In the genomic region with DNA sequence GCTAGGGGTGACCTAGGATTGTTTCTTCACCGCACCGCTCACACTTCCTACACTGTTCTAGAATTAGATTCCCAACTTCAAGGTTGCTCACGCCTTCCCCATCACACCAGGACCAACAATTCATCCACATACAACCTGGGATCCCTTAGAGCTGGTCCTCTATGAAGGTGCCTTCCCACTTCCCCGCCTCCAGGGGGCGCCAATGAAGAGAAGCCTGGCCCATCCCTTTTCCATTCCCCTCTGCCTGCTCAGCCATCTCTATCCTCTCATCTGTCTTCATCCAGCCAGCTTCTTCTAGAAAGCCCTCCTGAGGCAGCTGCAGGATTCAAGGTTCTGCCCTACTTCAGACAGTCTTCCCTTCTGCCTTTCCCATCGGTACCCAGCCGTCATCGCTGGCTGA, we compare ENCODE assay signal across 9 mouse cellular contexts. TPM values are rescaled to one million over a fixed set of nuclear protein-coding genes. Genes with fewer than 3 reads are reported as not detected.
DNase-seq lines count a peak whose midpoint lies in the region; ATAC-seq and TF ChIP-seq lines count a peak whose summit lies in the region.
"Had no signal": no experiment of that assay in that cellular context is flagged by ENCODE, and none has a peak within 500 bp of the region (broad histone marks: within the 10 kb centered on the region; RNA-seq: fewer than 3 reads in every experiment).

No protein-coding gene starts in this region.

- H3K27ac ChIP-seq in lung, postnatal 0 days (ENCODE audit: low read length) = no peak overlapping the region

- no peaks in the 10 kb centered on the region for H3K4me1 ChIP-seq in lung, postnatal 0 days (ENCODE audit: insufficient read depth, low read depth, low read length)

- H3K9me3 ChIP-seq in lung, postnatal 0 days (ENCODE audit: low read length) = no peaks in the 10 kb centered on the region

- no peaks in the 10 kb centered on the region for H3K27me3 ChIP-seq in lung, postnatal 0 days (replicated peaks; ENCODE audit: insufficient read depth, low read length)

- no peaks in the 10 kb centered on the region for H3K36me3 ChIP-seq in lung, postnatal 0 days (ENCODE audit: insufficient read depth, low read length)

- H3K9ac ChIP-seq in lung, postnatal 0 days (replicated peaks; ENCODE audit: low read depth) = no peak overlapping the region

- peak; percentile 64 for TF ChIP-seq CTCF in lung, postnatal 0 days (IDR thresholded peaks at IDR 0.05)

- WGBS in lung, postnatal 0 days = 73% methylated on average over 8 of the region's 8 CpGs

- TF ChIP-seq EP300 in lung, postnatal 0 days (IDR thresholded peaks at IDR 0.05) = no peak

- DNase-seq in cerebellum, postnatal 36 days = peak; percentile 34 to 36
- DNase-seq in cerebellum, adult 9-10 months = no peak
- DNase-seq in lung, postnatal 0 days (ENCODE audit: low spot score) = peak; percentile 37
- no peak for DNase-seq in lung, postnatal 36 days
- peak; percentile 35 for DNase-seq in thymus, postnatal 0 days (ENCODE audit: low spot score)
- no peak for DNase-seq in gastrocnemius, adult 8-10 months (ENCODE audit: low spot score in 2 of 2)
- no peak for DNase-seq in urinary bladder, postnatal 4 days (ENCODE audit: low spot score in 2 of 2)

- no peak overlapping the region for H3K4me2 ChIP-seq in lung, postnatal 0 days (replicated peaks; ENCODE audit: low read depth, low read length)

- H3K4me3 ChIP-seq in lung, postnatal 0 days (ENCODE audit: low read depth, low read length) = no peak overlapping the region
- H3K4me3 ChIP-seq: myocyte had no signal

- ATAC-seq in lung, postnatal 0 days = no peak
- peak; percentile 68 for ATAC-seq in erythroblast, adult 5-6 weeks (replicated peaks; ENCODE audit: low FRiP score, poor library complexity, severe bottlenecking)

RNA-seq across cellular contexts. Expression of a gene that starts 16.2 kb away (rescaled TPM):
- 0.75 and 0.91 TPM in 2 replicates for polyA plus RNA-seq in lung, postnatal 0 days (2015; fragmentation: Nextera tagmentation; extraction: Ambion mirVana)
- not detected in 2 replicates for total RNA-seq in erythroblast, adult 5-6 weeks (2015; ENCODE audit: low replicate concordance)
- total RNA-seq in erythroblast, adult 5-6 weeks (2017; ENCODE audit: low replicate concordance) = not detected in 2 replicates
- 0.46 and 0.49 TPM in 2 replicates for polyA plus RNA-seq in thymus, postnatal 0 days (2015; fragmentation: Nextera tagmentation; extraction: Ambion mirVana)
- total RNA-seq in gastrocnemius, adult 8-10 months (2022) = 10 to 100 TPM; 24.6 to 33.6 (median 29.1) TPM

RNA-seq across cellular contexts. Expression of a gene that starts 17.7 kb away (rescaled TPM):
- polyA plus RNA-seq in lung, postnatal 0 days (2015; fragmentation: Nextera tagmentation; extraction: Ambion mirVana) = 155 and 176 TPM in 2 replicates
- total RNA-seq in erythroblast, adult 5-6 weeks (2015; ENCODE audit: low replicate concordance) = 37.1 and 39.7 TPM in 2 replicates
- total RNA-seq in erythroblast, adult 5-6 weeks (2017; ENCODE audit: low replicate concordance) = 19.8 and 25.6 TPM in 2 replicates
- polyA plus RNA-seq in thymus, postnatal 0 days (2015; fragmentation: Nextera tagmentation; extraction: Ambion mirVana) = 266 and 304 TPM in 2 replicates
- total RNA-seq in gastrocnemius, adult 8-10 months (2022) = 100 to 1,000 TPM; 429 to 490 (median 471) TPM

RNA-seq across cellular contexts. Expression of a gene that starts 52.9 kb away (rescaled TPM):
- polyA plus RNA-seq in lung, postnatal 0 days (2015; fragmentation: Nextera tagmentation; extraction: Ambion mirVana) = 13.2 and 13.9 TPM in 2 replicates
- 2.7 and 5.4 TPM in 2 replicates for total RNA-seq in erythroblast, adult 5-6 weeks (2015; ENCODE audit: low replicate concordance)
- 12.9 and 13.5 TPM in 2 replicates for total RNA-seq in erythroblast, adult 5-6 weeks (2017; ENCODE audit: low replicate concordance)
- 11.1 and 13.8 TPM in 2 replicates for polyA plus RNA-seq in thymus, postnatal 0 days (2015; fragmentation: Nextera tagmentation; extraction: Ambion mirVana)
- 10 to 100 TPM; 21.1 to 24.8 (median 23.4) TPM for total RNA-seq in gastrocnemius, adult 8-10 months (2022)

Comparison
In these comparisons a context has a peak if more than half of its experiments do, and no peak if none do; other contexts are left out.
1. DNase-seq: peak in cerebellum, postnatal 36 days (2 of 2), lung, postnatal 0 days (single experiment) and thymus, postnatal 0 days (single experiment); none in cerebellum, adult 9-10 months (single experiment), lung, postnatal 36 days (single experiment), gastrocnemius, adult 8-10 months (0 of 2) and urinary bladder, postnatal 4 days (0 of 2).
2. RNA of a gene that starts 16.2 kb away (total RNA-seq): 24.6 to 33.6 TPM in gastrocnemius, adult 8-10 months; not detected in erythroblast, adult 5-6 weeks; every median in the first group is over 10 times any median in the second.
3. RNA of a gene that starts 17.7 kb away (total RNA-seq): 429 to 490 TPM in gastrocnemius, adult 8-10 months; 19.8 to 39.7 TPM in erythroblast, adult 5-6 weeks; every median in the first group is over 10 times any median in the second.